Mouse (Mus musculus): ENCODE results near the gene Cd300ld5.
A peak's percentile ranks its signal among the peaks of the same experiment; 100 is the strongest.

DNA sequence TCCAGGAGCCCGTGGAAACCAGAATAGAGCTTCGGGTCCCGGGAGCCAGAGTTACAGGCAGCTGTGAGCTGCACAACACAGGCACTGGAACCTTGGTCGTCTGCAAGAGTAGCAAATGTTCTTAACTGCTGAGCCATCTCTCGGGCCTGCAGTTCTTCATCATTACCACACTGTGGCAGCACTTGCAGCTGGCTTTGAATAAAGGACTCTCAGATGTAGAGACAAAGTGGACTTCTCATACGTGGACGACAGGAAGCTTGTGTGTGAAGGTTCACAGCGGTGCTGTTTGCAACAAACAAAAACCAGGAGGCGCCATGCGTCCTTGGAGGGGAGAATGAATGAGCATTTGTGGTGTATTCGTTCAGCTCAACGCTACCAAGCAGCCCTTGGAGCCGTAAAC lies 43.3 kb upstream of the Cd300ld5 start:
- TF ChIP-seq CTCF (IDR thresholded peaks at IDR 0.05; ENCODE audit: low read depth) = peak; percentile 80
- no peak for TF ChIP-seq EP300 (IDR thresholded peaks at IDR 0.05; ENCODE audit: low read depth)

Measured in heart, postnatal 0 days (tissue).